Mouse (Mus musculus) right cerebral cortex, postnatal 25 days (tissue): ENCODE measurements at regions not wholly inside any gene's neighbourhood (a gene's known extent, or its start where the extent isn't known, plus 50 kb on each side); places are given as distances from the start of the nearest gene placed in this dataset.

ENCODE experiments used
- DNase-seq: peaks from one replicate; pipeline ENCODE4 v3.0.0; 2022

GRCm38 (mm10) chr11:31784332-31784901 is 87.6 kb upstream of the Cpeb4 start:
- no peak for DNase-seq

- DNase-seq: no peak
Measured at GRCm38 (mm10) chr11:31785160-31785559, 86.9 kb upstream of the Cpeb4 start.

- no peak for DNase-seq
Measured at GRCm38 (mm10) chr11:31787376-31787775, 84.6 kb upstream of the Cpeb4 start.

- DNase-seq: no peak
Measured at GRCm38 (mm10) chr11:31787917-31788703, 83.9 kb upstream of the Cpeb4 start.

- DNase-seq: no peak
Measured at GRCm38 (mm10) chr11:31789967-31790366, 82.0 kb upstream of the Cpeb4 start.

GRCm38 (mm10) chr11:31791264-31791663 is 80.7 kb upstream of the Cpeb4 start:
- no peak for DNase-seq

GRCm38 (mm10) chr11:31795084-31795483 is 76.9 kb upstream of the Cpeb4 start:
- DNase-seq: no peak

GRCm38 (mm10) chr11:31796245-31796644 is 75.8 kb upstream of the Cpeb4 start:
- no peak for DNase-seq

- no peak for DNase-seq
Measured at GRCm38 (mm10) chr11:31801575-31801974, 70.4 kb upstream of the Cpeb4 start.

- DNase-seq: no peak
Measured at GRCm38 (mm10) chr11:31803319-31803891, 68.6 kb upstream of the Cpeb4 start.

GRCm38 (mm10) chr11:31804518-31804917 is 67.5 kb upstream of the Cpeb4 start:
- DNase-seq: no peak

- DNase-seq: peak; percentile 48
Measured at GRCm38 (mm10) chr11:31807461-31808215, 64.4 kb upstream of the Cpeb4 start.

GRCm38 (mm10) chr11:31808216-31808838 is 63.7 kb upstream of the Cpeb4 start:
- no peak for DNase-seq

- DNase-seq: no peak
Measured at GRCm38 (mm10) chr11:31810011-31810786, 61.8 kb upstream of the Cpeb4 start.

GRCm38 (mm10) chr11:31812215-31812614 is 59.8 kb upstream of the Cpeb4 start:
- no peak for DNase-seq

- no peak for DNase-seq
Measured at GRCm38 (mm10) chr11:31814616-31815015, 57.4 kb upstream of the Cpeb4 start.

GRCm38 (mm10) chr11:31815855-31816488 is 56.0 kb upstream of the Cpeb4 start:
- DNase-seq: peak; percentile 65

GRCm38 (mm10) chr11:31818032-31818431 is 54.0 kb upstream of the Cpeb4 start:
- peak; percentile 20 for DNase-seq

GRCm38 (mm10) chr11:31819964-31820363 is 52.0 kb upstream of the Cpeb4 start:
- DNase-seq: no peak

- DNase-seq: peak; percentile 18
Measured at GRCm38 (mm10) chr11:31821479-31822411, 50.3 kb upstream of the Cpeb4 start.
